Mouse (Mus musculus): Measurements from ENCODE around the gene Gm9887.

Gm9887 gene

DNA sequence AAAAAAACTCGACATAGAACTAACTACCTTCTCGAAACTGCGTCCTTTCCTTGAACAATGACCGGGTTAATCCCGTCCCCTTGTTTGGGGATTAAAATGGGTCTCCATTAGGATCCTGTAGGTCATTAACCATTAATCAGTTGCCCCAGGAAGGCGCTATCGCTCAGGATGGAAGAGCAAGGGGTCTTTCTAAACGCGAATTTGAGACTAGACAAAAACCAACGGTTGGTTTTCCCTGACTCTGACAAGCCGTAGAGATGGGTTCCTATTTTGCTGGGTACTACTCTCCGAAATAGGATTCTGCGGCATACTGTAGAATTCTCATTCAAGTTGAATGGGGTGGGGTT, 15.0 kb downstream of the Gm9887 start:
- DNase-seq (ENCODE audit: low read depth), result no peak

DNA sequence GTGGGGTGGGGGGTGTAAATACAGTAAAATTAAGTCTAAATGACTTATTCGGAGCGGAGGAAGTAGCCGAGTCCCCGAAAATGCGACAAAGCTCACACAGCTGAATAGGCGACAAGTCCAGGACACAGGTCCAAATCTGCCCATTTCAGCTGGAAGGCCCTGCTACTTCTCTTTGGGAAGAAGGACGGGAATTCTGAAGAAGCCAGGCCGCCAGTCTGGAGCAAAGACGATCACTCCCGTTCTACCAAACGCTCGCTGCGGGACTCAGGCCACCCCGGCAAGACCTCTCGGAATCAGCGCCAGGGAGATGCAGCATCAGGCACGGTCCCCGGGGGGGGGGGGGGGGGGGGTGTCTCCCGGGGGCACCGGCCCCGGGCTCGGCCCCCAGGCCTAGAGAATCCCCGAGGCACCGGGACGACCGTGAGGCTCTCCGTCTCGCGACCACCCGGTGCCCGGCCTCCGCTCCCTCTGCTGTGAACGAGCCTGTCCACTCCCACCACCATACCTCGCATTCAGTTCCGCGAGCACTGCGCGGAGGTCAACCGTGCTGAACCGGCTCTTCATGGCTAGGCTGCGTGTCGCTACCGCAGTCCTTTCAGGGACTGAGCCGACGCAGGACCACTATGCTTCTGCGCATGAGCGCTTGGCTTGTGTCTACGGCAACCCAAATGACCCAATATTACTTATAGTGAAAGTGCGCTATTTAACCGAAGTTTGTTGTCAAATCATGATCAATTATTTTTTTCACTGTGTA, 15.5 kb downstream of the Gm9887 start, which contains the start of gene Nemf:
Gene Nemf (minus strand): TSS at position 620 of the 754 bp plus-strand sequence.
- DNase-seq (ENCODE audit: low read depth), result peak; percentile 73

DNA sequence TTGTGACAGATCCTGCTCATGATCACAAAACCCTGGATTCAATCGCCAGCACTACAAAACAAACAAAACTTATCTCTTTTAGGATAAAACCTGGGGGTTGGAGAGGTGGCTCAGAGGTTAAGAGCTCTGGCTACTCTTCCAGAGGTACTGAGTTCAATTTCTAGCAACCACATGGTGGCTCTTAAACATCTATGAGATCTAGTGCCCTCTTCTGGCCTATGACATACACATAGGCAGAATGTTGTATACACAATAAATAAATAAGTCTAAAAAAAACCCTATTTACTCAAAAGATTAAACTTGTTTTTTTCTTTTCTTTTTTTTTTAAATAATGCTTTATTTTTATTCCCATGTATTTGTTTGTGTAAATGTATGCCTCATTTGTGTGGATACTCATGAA, 20.6 kb downstream of the Gm9887 start:
- no peak for DNase-seq (ENCODE audit: low read depth)

DNA sequence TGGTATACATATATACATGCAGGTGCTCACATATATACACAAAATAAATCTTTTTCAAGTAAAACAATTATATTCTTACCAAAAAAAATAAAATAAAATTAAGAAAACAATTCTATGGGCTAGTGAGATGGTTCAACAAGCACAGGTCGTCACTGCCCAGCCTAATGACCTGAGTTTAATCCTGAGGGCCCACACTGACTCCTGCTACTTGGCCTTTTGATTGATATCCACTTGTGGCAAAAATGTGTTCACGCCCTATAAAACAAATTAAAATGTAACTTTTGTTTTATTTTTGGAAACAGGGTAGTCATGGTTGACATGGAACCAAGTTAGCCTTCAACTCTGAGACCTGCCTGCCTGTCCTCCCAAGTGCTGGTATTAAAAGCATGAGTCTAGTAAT, 22.3 kb downstream of the Gm9887 start:
- no peak for DNase-seq (ENCODE audit: low read depth)

DNA sequence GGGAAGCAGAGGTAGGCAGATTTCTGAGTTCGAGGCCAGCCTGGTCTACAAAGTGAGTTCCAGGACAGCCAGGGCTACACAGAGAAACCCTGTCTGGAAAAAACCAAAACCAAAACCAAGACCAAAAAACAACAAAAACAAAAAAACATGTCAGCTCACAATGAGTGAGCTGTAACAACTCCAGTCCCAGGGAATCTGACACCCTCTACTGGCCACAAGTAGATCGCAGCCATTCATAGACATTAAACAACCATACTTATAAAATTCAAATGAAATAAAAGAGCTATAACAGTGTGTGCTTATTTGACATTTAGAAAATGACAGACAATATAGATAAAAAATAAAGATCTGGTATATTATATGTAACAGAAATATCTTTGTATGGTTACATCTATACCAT, 38.7 kb downstream of the Gm9887 start:
- DNase-seq (ENCODE audit: low read depth), result no peak

DNA sequence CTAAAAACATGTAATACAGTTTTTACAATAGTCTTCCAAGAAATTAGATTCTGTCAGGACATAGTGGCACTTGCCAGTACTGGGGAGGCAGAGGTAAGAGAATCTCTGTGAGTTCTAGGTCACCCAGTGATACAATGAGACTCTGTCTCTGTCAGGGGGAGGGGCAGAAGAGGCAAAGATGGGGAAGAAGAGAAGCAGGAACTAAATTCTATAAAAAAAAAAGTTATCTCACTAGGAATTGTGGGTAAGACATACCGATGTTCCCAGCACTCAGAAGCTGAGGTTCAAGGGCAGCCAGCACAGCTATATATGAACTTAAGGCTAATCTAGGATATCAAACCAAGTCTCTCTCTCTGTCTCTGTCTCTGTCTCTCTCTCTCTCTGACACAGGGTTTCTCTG, 40.1 kb downstream of the Gm9887 start:
- DNase-seq (ENCODE audit: low read depth), result no peak

DNA sequence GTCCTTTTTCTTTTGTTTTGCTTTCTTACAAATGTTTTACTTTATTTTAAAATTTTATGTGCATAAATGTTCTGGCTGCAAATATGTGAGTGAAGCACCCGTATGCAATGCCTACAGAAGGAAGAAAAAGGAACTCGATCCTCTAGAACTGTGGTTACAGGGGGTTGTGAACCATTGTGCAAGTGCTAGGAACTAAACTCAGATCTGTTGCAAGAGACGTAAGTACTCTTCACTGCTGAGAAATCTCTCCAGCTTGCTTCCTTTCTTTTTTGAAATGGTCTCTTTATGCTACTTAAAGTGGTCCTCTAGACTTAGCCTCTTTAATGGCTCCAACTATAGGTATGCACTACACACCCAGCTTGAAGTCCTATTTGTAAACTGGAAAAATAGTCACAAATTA, 41.1 kb downstream of the Gm9887 start:
- DNase-seq (ENCODE audit: low read depth), result no peak

All from fibroblast of lung, adult 2 months (primary cell).